In the genomic region with DNA sequence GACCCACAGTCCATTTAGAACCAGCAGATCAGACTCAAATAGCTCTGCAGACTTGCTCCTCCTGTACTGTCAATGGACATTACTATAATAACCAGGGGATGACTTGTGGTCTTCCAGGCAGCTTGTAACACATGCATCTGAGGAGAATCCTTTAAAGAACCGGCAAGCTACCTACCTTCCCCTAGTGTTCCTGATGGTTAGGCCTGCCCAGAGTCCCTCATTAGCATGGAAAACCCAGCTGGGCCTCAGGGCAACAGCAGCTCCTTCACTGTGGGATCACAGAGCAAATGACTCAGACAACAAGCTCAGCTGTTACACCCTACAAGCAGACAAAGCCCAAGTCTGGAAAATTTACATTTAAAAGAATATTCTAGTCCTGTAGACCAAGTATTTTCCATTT, we compare ENCODE assay signal across 19 mouse cellular contexts. TPM values are rescaled to one million over a fixed set of nuclear protein-coding genes. Genes with fewer than 3 reads are reported as not detected.
DNase-seq lines count a peak whose midpoint lies in the region; ATAC-seq and TF ChIP-seq lines count a peak whose summit lies in the region.
"Not testable (repeated sequence)": the region's sequence is repeated elsewhere in the genome, so short reads cannot be mapped to it uniquely, and the experiment has no call there.
"Had no signal": no experiment of that assay in that cellular context is flagged by ENCODE, and none has a peak within 500 bp of the region (broad histone marks: within the 10 kb centered on the region; RNA-seq: fewer than 3 reads in every experiment).

No protein-coding gene starts in this region.

- not testable (repeated sequence) for H3K36me3 ChIP-seq in E14TG2a.4 (ENCODE audit: insufficient read depth, low read length); ES-E14 (ENCODE audit: control insufficient read depth, insufficient read depth, low read length, poor library complexity, severe bottlenecking); neural tube, embryonic 11.5 days (ENCODE audit: control insufficient read depth, insufficient read depth, low read length)

- H3K4me3 ChIP-seq in E14TG2a.4 (replicated peaks; ENCODE audit: low read length) = peak overlapping the region; percentile 66
- peak overlapping the region; percentile 46 to 51; a peak in 3 of 4 replicates for H3K4me3 ChIP-seq in ES-E14 (ENCODE audit: insufficient read depth in 1 of 2, low read depth in 1 of 2, low read length in 2 of 2, poor library complexity in 1 of 2, severe bottlenecking in 1 of 2)
- not testable (repeated sequence) for H3K4me3 ChIP-seq in neural tube, embryonic 11.5 days (ENCODE audit: low read depth, low read length)

- in situ Hi-C loops in ES-E14 (cut with MboI; ENCODE audit: low sequenced_read_pairs in 2 of 2, unreplicated experiment in 2 of 2) = not testable (repeated sequence)

- not testable (repeated sequence) for H3K9me3 ChIP-seq in E14TG2a.4 (ENCODE audit: low read length); ES-E14 (ENCODE audit: control insufficient read depth, insufficient read depth, low read depth, low read length); neural tube, embryonic 11.5 days (ENCODE audit: control insufficient read depth, low read length)

- not testable (repeated sequence) for TF ChIP-seq CTCF in E14TG2a.4 (conservative IDR thresholded peaks at IDR 0.05; ENCODE audit: low read length)

- DNase-seq in ES-E14 (ENCODE audit: low read depth, low spot score) = peak; percentile 33
- DNase-seq in ZHBTc4 (ENCODE audit: low read depth, low spot score) = peak; percentile 86
- peak; percentile 65 for DNase-seq in heart, adult 11 months
- peak; percentile 2 to 4 for DNase-seq in layer of hippocampus, adult 8-10 months (ENCODE audit: low spot score in 2 of 2)
- peak; percentile 5 for DNase-seq in neural tube, embryonic 11.5 days (ENCODE audit: low spot score)

- ATAC-seq in neural tube, embryonic 11.5 days (ENCODE audit: insufficient read depth, low FRiP score, low TSS enrichment) = not testable (repeated sequence)

- H3K4me2 ChIP-seq in neural tube, embryonic 11.5 days (ENCODE audit: low read depth) = not testable (repeated sequence)

- not testable (repeated sequence) for H3K27me3 ChIP-seq in E14TG2a.4 (ENCODE audit: insufficient read depth, low read length); neural tube, embryonic 11.5 days (ENCODE audit: control insufficient read depth, insufficient read depth, low read length)

- 0 out of 2 replicates have a peak overlapping the region, but pooled peaks have one; percentile 26 for H3K9ac ChIP-seq in ES-E14 (ENCODE audit: insufficient read depth, low read depth, low read length, poor library complexity, severe bottlenecking)
- not testable (repeated sequence) for H3K9ac ChIP-seq in neural tube, embryonic 11.5 days (ENCODE audit: low read length)

- H3K4me1 ChIP-seq in E14TG2a.4 (replicated peaks; ENCODE audit: low read depth, low read length); ES-E14 (ENCODE audit: control insufficient read depth in 2 of 2, insufficient read depth in 2 of 2, low read length in 2 of 2, poor library complexity in 1 of 2); neural tube, embryonic 11.5 days (ENCODE audit: control insufficient read depth, insufficient read depth, low read length): not testable (repeated sequence)

- peak overlapping the region; percentile 95 for H3K27ac ChIP-seq in ES-E14 (ENCODE audit: insufficient read depth, low read depth, low read length, poor library complexity, severe bottlenecking)
- H3K27ac ChIP-seq in neural tube, embryonic 11.5 days (ENCODE audit: low read depth, low read length) = not testable (repeated sequence)

- WGBS in neural tube, embryonic 11.5 days = 36% methylated on average over 1 of the region's 1 CpGs

RNA-seq across cellular contexts. Expression of a gene that starts 55.0 kb away (rescaled TPM):
- 54.3 and 56.1 TPM in 2 replicates for total RNA-seq in ES-E14 (2012; rRNA removed)
- 1 to 10 TPM in 1 of 4 experiments, under 1 TPM in 3; 0.35 to 1.9 (median 0.70) TPM for total RNA-seq in layer of hippocampus, adult 8-10 months (2022)
- polyA plus RNA-seq in neural tube, embryonic 11.5 days (2014; fragmentation: Nextera tagmentation; extraction: Ambion mirVana) = not detected in 2 replicates
- total RNA-seq: common myeloid progenitor, adult 5-6 weeks; forebrain, postnatal 0 days; hindbrain, postnatal 0 days had no signal
- polyA plus RNA-seq: activated CD4-positive, CD25-positive, alpha-beta regulatory T cell, adult 4 months; cerebellum, adult 2 months; embryonic facial prominence, embryonic 12.5 days; embryonic facial prominence, embryonic 15.5 days; forebrain, embryonic 11.5 days; forebrain, embryonic 14.5 days; forebrain, postnatal 0 days; frontal cortex, adult 2 months; heart, embryonic 12.5 days; hindbrain, embryonic 10.5 days; hindbrain, embryonic 14.5 days had no signal

Comparison
In these comparisons a context has a peak if more than half of its experiments do, and no peak if none do; other contexts are left out.
1. DNase-seq: peak in every context shown above with its lines; median percentile 86 in ZHBTc4; 65 in heart, adult 11 months; 33 in ES-E14; 5 in neural tube, embryonic 11.5 days; 3 in layer of hippocampus, adult 8-10 months.
2. RNA of a gene that starts 55.0 kb away (total RNA-seq): 54.3 to 56.1 TPM in ES-E14; 0.35 to 1.9 TPM in layer of hippocampus, adult 8-10 months; every median in the first group is over 10 times any median in the second.